Mouse (Mus musculus) C3H10T1/2 (cell line): Measurements from ENCODE around the gene Ptpn5. TPM values are rescaled to one million over a fixed set of nuclear protein-coding genes. Genes with fewer than 3 reads are reported as not detected.

Experiments used
- polyA plus RNA-seq, 2 experiments: library from polyadenylated mRNA; unstranded; fragments of >200 nt; fragmentation: generic; extraction: Trizol; gene quantifications; one replicate each; pipeline ENCODE4 v1.2.1; 2012; ENCODE audit warnings: missing spikeins in 2 of 2

Ptpn5 gene
- under 1 TPM; 0.08 to 0.21 TPM for polyA plus RNA-seq

DNA sequence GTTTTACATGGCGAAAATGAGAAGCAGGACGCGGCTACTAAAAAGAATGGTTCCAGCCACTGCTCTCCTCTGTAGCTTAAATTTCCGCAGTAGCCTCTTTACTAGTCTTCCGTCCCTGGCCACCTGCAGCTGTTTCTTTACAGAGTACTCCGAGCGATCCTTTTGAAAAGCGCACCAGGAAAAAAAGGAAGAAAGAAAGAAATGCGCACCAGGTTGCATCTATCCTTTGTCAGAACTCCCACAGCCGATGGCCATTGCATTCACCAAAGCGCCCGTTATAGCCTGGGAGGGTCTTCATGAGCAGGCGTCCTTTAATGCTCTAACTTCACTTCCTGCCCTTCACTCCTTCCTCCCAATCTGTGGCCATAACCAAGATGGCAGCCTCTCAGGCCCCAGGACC lies at the start of gene Ptpn5:
TSS of gene Ptpn5 (minus strand) at position 354 of the 400 bp plus-strand sequence.

DNA sequence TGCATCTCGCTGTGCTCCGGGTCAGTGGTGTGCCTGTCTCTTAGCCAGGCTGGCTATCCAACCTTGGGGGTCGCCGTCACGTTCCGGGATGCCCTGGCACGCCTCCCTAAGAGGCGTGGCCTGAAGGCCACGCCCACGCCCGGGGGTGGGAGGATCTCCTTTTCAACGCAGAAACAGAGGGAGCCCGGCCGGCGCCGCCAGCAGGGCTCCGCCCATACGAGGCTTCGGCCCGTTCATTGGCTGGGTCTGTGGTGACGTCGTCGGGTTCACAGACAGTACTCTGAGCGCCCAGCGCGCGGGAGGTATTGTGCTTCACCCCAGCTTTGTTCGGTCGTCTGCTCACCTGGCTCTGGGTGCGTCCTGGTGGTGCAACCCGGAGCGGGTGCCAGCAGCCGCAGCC lies 83.1 kb downstream of the Ptpn5 start, which contains the start of gene Tmem86a:
TSS of gene Tmem86a (plus strand) at position 236 of the 400 bp plus-strand sequence.

Other genes with a start within 250 kb of the Ptpn5 start
- 10 to 100 TPM; 16.1 to 42.5 TPM for gene Tsg101, start 213.7 kb downstream of the Ptpn5 start, polyA plus RNA-seq
- 1 to 10 TPM in 1 of 2 experiments, under 1 TPM in 1; 0.44 to 7.0 TPM for gene Uevld, start 175.2 kb downstream of the Ptpn5 start, polyA plus RNA-seq
- gene Gm9999, start 150.1 kb downstream of the Ptpn5 start, polyA plus RNA-seq, result not detected
- 1 to 10 TPM in 1 of 2 experiments, under 1 TPM in 1; 0.33 to 4.3 TPM for gene Spty2d1, start 125.3 kb downstream of the Ptpn5 start, polyA plus RNA-seq
- 10 to 100 TPM in 1 of 2 experiments, 1 to 10 TPM in 1; 8.1 to 13.9 TPM for gene Tmem86a, start 83.1 kb downstream of the Ptpn5 start, polyA plus RNA-seq
- not detected for gene Mrgpra6, start 71.2 kb upstream of the Ptpn5 start, polyA plus RNA-seq
- not detected for gene Mrgpra9, start 119.2 kb upstream of the Ptpn5 start, polyA plus RNA-seq
- gene Mrgpra1, start 220.6 kb upstream of the Ptpn5 start, polyA plus RNA-seq, result not detected